Mouse (Mus musculus) liver, embryonic 14.5 days (tissue): ENCODE measurements at regions not wholly inside any gene's neighbourhood (a gene's known extent, or its start where the extent isn't known, plus 50 kb on each side); places are given as distances from the start of the nearest gene placed in this dataset.

Experiments used
- ATAC-seq: fragments of 200-750 bp; cut with Nextera tagmentation; 2 replicates; pipeline ENCODE4 v1.8.0; 2017; ENCODE audit warnings: moderate number of reproducible peaks, mild to moderate bottlenecking, moderate library complexity; ENCODE audit not compliant: insufficient read depth
- DNase-seq, 3 experiments: peaks; one replicate each; pipeline ENCODE4 v3.0.0-alpha.2; 2012 to 2013; ENCODE audit warnings: low read depth in 3 of 3, low spot score in 3 of 3
- H3K27ac ChIP-seq: fragments of 300-500 bp; sonication (generic); 2 replicates; pipeline ENCODE4 v1.5.1; 2014; ENCODE audit warnings: moderate library complexity, mild to moderate bottlenecking, control low read depth, inconsistent platforms
- H3K27me3 ChIP-seq: fragments of 300-500 bp; sonication (generic); 2 replicates; pipeline ENCODE4 v1.6.1; 2014; ENCODE audit warnings: mild to moderate bottlenecking, low read length, moderate library complexity; ENCODE audit not compliant: control insufficient read depth, insufficient read depth
- H3K36me3 ChIP-seq: fragments of 300-500 bp; sonication (generic); replicated peaks from 2 replicates; pipeline ENCODE4 v1.6.1; 2014; ENCODE audit warnings: low read depth; ENCODE audit not compliant: control insufficient read depth, insufficient read depth
- H3K4me1 ChIP-seq, 2 experiments: fragments of 200-500 bp in 1 of 2; fragments of 300-500 bp in 1 of 2; sonication (generic) in 1 of 2; replicated peaks; 2 replicates each; pipeline ENCODE4 v1.6.1; 2012 to 2014; ENCODE audit warnings: antibody characterized with exemption in 1 of 2, inconsistent platforms in 1 of 2, low read length in 1 of 2; ENCODE audit not compliant: control insufficient read depth in 2 of 2, insufficient read depth in 2 of 2
- H3K4me2 ChIP-seq: fragments of 300-500 bp; sonication (generic); 2 replicates; pipeline ENCODE4 v1.6.1; 2014; ENCODE audit warnings: low read depth, mild to moderate bottlenecking, control low read depth, moderate library complexity
- H3K4me3 ChIP-seq, 2 experiments: fragments of 200-500 bp in 1 of 2; fragments of 300-500 bp in 1 of 2; sonication (generic) in 1 of 2; 2 replicates each; pipeline ENCODE4 v1.5.1; 2012 to 2014; ENCODE audit warnings: low read depth in 2 of 2, low read length in 2 of 2, mild to moderate bottlenecking in 2 of 2, control low read depth in 1 of 2, inconsistent platforms in 1 of 2, moderate library complexity in 1 of 2; ENCODE audit not compliant: insufficient read depth in 1 of 2
- H3K9ac ChIP-seq: fragments of 300-500 bp; sonication (generic); replicated peaks from 2 replicates; pipeline ENCODE4 v1.6.1; 2014; ENCODE audit warnings: mild to moderate bottlenecking, control low read depth, moderate library complexity
- H3K9me3 ChIP-seq: fragments of 300-500 bp; sonication (generic); 2 replicates; pipeline ENCODE4 v1.6.1; 2016; ENCODE audit warnings: low read length, mixed read lengths; ENCODE audit not compliant: control insufficient read depth
- CTCF ChIP-seq: IDR thresholded peaks from 2 replicates; pipeline ENCODE4 v1.5.1; 2016; ENCODE audit warnings: antibody characterized with exemption, low read depth, control low read depth
- EP300 ChIP-seq: IDR thresholded peaks from 2 replicates; pipeline ENCODE4 v1.6.1; 2016; ENCODE audit warnings: antibody characterized with exemption, low read depth
- WGBS: fragments of 180-500 bp; shearing (Covaris S2); extraction: QIAGEN DNeasy Blood & Tissue Kit; methylation state at CpG from one replicate; pipeline ENCODE4 v1.1.7; 2014; ENCODE audit not compliant: insufficient replicate concordance; 5-methylcytosine and 5-hydroxymethylcytosine counted together

- no peaks in the 10 kb centered on the region for H3K9me3 ChIP-seq
- H3K4me2 ChIP-seq: no peak overlapping the region
- H3K4me3 ChIP-seq: no peak overlapping the region
- no peaks in the 10 kb centered on the region for H3K4me1 ChIP-seq
- H3K27ac ChIP-seq: no peak overlapping the region
- DNase-seq (no peak), ATAC-seq (no peak)
- no peak for TF ChIP-seq EP300
- TF ChIP-seq CTCF: no peak
- no peak overlapping the region for H3K9ac ChIP-seq
- 62% methylated on average over 7 of the region's 7 CpGs for WGBS
- no peaks in the 10 kb centered on the region for H3K27me3 ChIP-seq
- no peaks in the 10 kb centered on the region for H3K36me3 ChIP-seq
These were observed 119.2 kb upstream of the Mon1b start for GRCm38 (mm10) chr8:113516176-113516575.

GRCm38 (mm10) chr8:113517912-113518311, 117.5 kb upstream of the Mon1b start:
- ATAC-seq (no peak), DNase-seq (no peak)
- no peak for TF ChIP-seq CTCF
- no peak for TF ChIP-seq EP300
- H3K4me1 ChIP-seq: no peaks in the 10 kb centered on the region
- H3K27me3 ChIP-seq: no peaks in the 10 kb centered on the region
- H3K4me2 ChIP-seq: no peak overlapping the region
- no peak overlapping the region for H3K9ac ChIP-seq
- no peaks in the 10 kb centered on the region for H3K36me3 ChIP-seq
- H3K9me3 ChIP-seq: no peaks in the 10 kb centered on the region
- no peak overlapping the region for H3K27ac ChIP-seq
- H3K4me3 ChIP-seq: no peak overlapping the region
- 45% methylated on average over 1 of the region's 1 CpGs for whole genome bisulfite sequencing

- Histone ChIP-seq H3K9me3 (no peaks in the 10 kb centered on the region), H3K27me3 (no peaks in the 10 kb centered on the region), H3K27ac (no peak overlapping the region), H3K4me1 (no peaks in the 10 kb centered on the region), H3K9ac (no peak overlapping the region), H3K4me3 (no peak overlapping the region), H3K4me2 (no peak overlapping the region), H3K36me3 (no peaks in the 10 kb centered on the region)
- no peak for DNase-seq
- ATAC-seq: no peak
- 22% methylated on average over 1 of the region's 1 CpGs for WGBS
- no peak for TF ChIP-seq EP300
- TF ChIP-seq CTCF: no peak
These were observed 111.8 kb upstream of the Mon1b start for GRCm38 (mm10) chr8:113523561-113523960.

GRCm38 (mm10) chr8:113531116-113531665, 104.2 kb upstream of the Mon1b start:
- no peak overlapping the region for H3K9ac ChIP-seq
- ATAC-seq: no peak
- H3K9me3 ChIP-seq: no peaks in the 10 kb centered on the region
- H3K4me3 ChIP-seq: no peak overlapping the region
- 71% methylated on average over 10 of the region's 10 CpGs for WGBS
- no peak for TF ChIP-seq CTCF
- no peak for TF ChIP-seq EP300
- no peak overlapping the region for H3K4me2 ChIP-seq
- H3K27me3 ChIP-seq: no peaks in the 10 kb centered on the region
- H3K36me3 ChIP-seq: no peaks in the 10 kb centered on the region
- no peaks in the 10 kb centered on the region for H3K4me1 ChIP-seq
- H3K27ac ChIP-seq: no peak overlapping the region
- DNase-seq: no peak

- Histone ChIP-seq H3K27me3 (no peaks in the 10 kb centered on the region), H3K4me2 (no peak overlapping the region), H3K9ac (no peak overlapping the region), H3K36me3 (no peaks in the 10 kb centered on the region), H3K9me3 (no peaks in the 10 kb centered on the region), H3K4me3 (no peak overlapping the region), H3K27ac (no peak overlapping the region), H3K4me1 (no peaks in the 10 kb centered on the region)
- TF ChIP-seq EP300: no peak
- TF ChIP-seq CTCF: no peak
- WGBS: 28% methylated on average over 4 of the region's 4 CpGs
- no peak for DNase-seq
- ATAC-seq: no peak
These were observed 102.5 kb upstream of the Mon1b start for GRCm38 (mm10) chr8:113532881-113533280.
